Mouse (Mus musculus) erythroblast, adult 5-6 weeks (primary cell): ENCODE data around the gene Magea1. TPM values are rescaled to one million over a fixed set of nuclear protein-coding genes. Genes with fewer than 3 reads are reported as not detected.
"Not testable (repeated sequence)": the region's sequence is repeated elsewhere in the genome, so short reads cannot be mapped to it uniquely, and the experiment has no call there.

ENCODE experiments used
- ATAC-seq: replicated peaks from 2 replicates; pipeline ENCODE4 v1.8.0; 2016; ENCODE audit warnings: moderate number of reproducible peaks, mild to moderate bottlenecking, moderate TSS enrichment, inconsistent platforms; ENCODE audit not compliant: poor library complexity, low FRiP score, severe bottlenecking
- total RNA-seq, 2 experiments: library from RNA; stranded (forward) in 1 of 2; stranded (reverse) in 1 of 2; fragments of 150-400 nt in 1 of 2; fragments of 200-764, 138-1000 nt in 1 of 2; gene quantifications; 2 replicates each; pipeline versions ENCODE4 v1.2.3 to v1.2.4; 2015 to 2017; ENCODE audit warnings: low replicate concordance in 2 of 2

The Magea1 gene
- total RNA-seq (2015; ENCODE audit: low replicate concordance) = not detected in 2 replicates
- not detected in 2 replicates for total RNA-seq (2017; ENCODE audit: low replicate concordance)

DNA sequence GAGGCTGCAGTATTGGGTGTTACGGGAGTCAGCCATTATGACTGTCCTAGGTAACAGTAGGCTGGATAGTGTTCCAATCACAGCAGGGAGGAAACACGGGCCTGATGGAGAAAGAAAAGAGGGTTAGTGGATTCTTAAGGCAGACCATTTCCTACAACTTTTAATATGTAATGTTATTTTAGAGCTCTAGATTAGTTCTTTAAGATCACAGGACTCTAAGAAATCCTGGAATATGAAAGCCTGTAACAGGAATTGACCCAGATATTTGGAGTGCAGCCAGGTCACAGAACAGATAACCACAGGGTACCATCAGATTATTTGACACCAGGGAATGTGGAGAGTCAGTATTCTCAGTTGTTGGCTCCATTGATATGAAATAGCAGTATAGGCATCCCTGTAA lies at the start of gene Magea1:
TSS of gene Magea1 (minus strand) at position 101 of the 400 bp plus-strand sequence.
- not testable (repeated sequence) for ATAC-seq

DNA sequence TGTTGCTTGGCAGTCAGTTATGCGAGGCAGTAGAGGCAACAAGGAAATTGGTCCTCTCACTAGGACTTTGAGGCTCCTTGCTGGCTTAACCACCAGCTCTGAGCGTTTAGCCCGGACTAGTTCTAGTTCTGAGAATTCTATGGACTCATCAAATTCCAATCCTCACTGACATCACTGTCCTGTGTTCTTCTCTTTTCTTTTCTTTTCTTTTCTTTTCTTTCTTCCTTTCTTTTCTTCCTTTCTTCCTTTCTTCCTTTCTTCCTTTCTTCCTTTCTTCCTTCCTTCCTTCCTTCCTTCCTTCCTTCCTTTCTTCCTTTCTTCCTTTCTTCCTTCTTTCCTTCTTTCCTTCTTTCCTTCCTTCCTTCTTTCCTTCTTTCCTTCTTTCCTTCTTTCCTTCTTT lies 38.7 kb upstream of the Magea1 start, which contains the start of gene Cldn34b2:
TSS of gene Cldn34b2 (minus strand) at position 101 of the 400 bp plus-strand sequence.
- ATAC-seq = not testable (repeated sequence)

DNA sequence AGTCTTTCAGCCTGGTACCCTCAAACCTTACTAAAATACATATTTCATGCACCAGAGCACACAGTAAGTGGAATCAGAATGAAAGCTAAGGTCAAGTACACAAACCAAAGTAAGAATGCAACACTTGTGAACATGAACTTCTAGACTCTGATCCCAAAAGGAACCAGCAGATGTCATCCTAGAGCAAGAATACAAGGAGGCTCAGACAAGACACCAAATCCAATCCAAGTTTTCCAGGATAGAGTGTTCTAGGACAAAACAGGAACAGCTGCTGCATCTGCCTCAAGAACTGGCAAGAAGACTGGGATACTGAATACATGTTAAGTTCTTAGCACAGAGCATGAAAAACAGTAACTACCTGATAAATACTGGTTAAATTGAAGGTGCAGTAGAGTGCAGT lies 8.4 kb upstream of the Magea1 start:
- ATAC-seq = no peak

DNA sequence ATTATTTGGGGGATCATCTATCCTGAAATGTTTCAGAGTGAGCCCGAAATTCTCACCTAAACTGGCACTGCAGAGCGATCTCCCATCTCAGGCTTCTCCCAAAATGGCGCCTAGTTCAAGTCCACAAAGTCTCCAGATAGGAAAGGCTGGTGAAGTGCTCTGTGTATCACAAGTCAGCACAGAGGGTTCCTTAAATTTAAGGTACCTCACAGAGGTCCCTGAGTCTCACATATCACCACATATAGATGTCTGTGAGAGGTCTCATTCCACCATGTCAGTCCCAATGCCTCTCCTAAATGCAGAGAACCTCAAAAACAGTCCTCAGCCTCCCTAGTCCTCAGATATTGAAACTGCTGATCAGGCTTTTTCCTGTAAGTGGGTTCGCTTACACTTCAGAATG lies 4.0 kb upstream of the Magea1 start, which contains the start of gene Magea2:
TSS of gene Magea2 (minus strand) at position 101 of the 400 bp plus-strand sequence.
- ATAC-seq = not testable (repeated sequence)

DNA sequence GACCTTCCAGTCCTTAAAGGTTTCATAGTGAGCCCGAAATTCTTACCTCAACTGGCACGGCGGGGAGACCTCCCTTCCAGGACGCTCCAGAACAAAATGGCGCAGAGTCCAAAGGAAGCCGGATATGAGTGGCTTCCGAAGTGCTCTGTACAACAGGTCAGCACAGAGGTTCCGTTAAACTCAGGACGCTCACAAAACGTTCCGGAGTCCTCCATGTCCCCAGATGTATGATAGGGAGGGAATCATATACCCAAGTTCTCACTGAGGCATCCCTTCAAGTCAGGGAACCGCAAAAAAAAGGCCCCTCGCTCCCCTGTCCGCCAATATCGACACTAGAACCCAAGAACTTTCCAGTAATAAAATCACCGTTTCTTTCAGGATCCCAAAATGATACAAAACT lies 26.5 kb downstream of the Magea1 start, which contains the start of gene Magea5:
TSS of gene Magea5 (minus strand) at position 101 of the 400 bp plus-strand sequence.
- ATAC-seq = not testable (repeated sequence)

Other genes starting within 250 kb of the Magea1 start
- gene Cldn34b1, start 199.5 kb downstream of the Magea1 start, total RNA-seq (2015; ENCODE audit: low replicate concordance) = not detected in 2 replicates
- gene Cldn34b1, start 199.5 kb downstream of the Magea1 start, total RNA-seq (2017; ENCODE audit: low replicate concordance) = not detected in 2 replicates
- not detected in 2 replicates for gene Magea6, start 153.8 kb downstream of the Magea1 start, total RNA-seq (2015; ENCODE audit: low replicate concordance)
- not detected in 2 replicates for gene Magea6, start 153.8 kb downstream of the Magea1 start, total RNA-seq (2017; ENCODE audit: low replicate concordance)
- not detected in 2 replicates for gene Magea3, start 140.3 kb downstream of the Magea1 start, total RNA-seq (2015; ENCODE audit: low replicate concordance)
- not detected in 2 replicates for gene Magea3, start 140.3 kb downstream of the Magea1 start, total RNA-seq (2017; ENCODE audit: low replicate concordance)
- gene Magea8, start 93.9 kb downstream of the Magea1 start, total RNA-seq (2015; ENCODE audit: low replicate concordance) = not detected in 2 replicates
- not detected in 2 replicates for gene Magea8, start 93.9 kb downstream of the Magea1 start, total RNA-seq (2017; ENCODE audit: low replicate concordance)
- not detected in 2 replicates for gene Magea5, start 26.6 kb downstream of the Magea1 start, total RNA-seq (2015; ENCODE audit: low replicate concordance)
- gene Magea5, start 26.6 kb downstream of the Magea1 start, total RNA-seq (2017; ENCODE audit: low replicate concordance) = not detected in 2 replicates
- not detected in 2 replicates for gene Magea2, start 3.9 kb upstream of the Magea1 start, total RNA-seq (2015; ENCODE audit: low replicate concordance)
- gene Magea2, start 3.9 kb upstream of the Magea1 start, total RNA-seq (2017; ENCODE audit: low replicate concordance) = not detected in 2 replicates
- gene Cldn34b2, start 38.6 kb upstream of the Magea1 start, total RNA-seq (2015; ENCODE audit: low replicate concordance) = not detected in 2 replicates
- not detected in 2 replicates for gene Cldn34b2, start 38.6 kb upstream of the Magea1 start, total RNA-seq (2017; ENCODE audit: low replicate concordance)
- gene Sat1, start 126.7 kb upstream of the Magea1 start, total RNA-seq (2015; ENCODE audit: low replicate concordance) = 125 and 145 TPM in 2 replicates
- gene Sat1, start 126.7 kb upstream of the Magea1 start, total RNA-seq (2017; ENCODE audit: low replicate concordance) = 78.6 and 150 TPM in 2 replicates
- gene Acot9, start 172.7 kb upstream of the Magea1 start, total RNA-seq (2015; ENCODE audit: low replicate concordance) = 15.0 and 24.2 TPM in 2 replicates
- gene Acot9, start 172.7 kb upstream of the Magea1 start, total RNA-seq (2017; ENCODE audit: low replicate concordance) = 12.8 and 18.7 TPM in 2 replicates